Mouse (Mus musculus) heart, adult 2 months (tissue): ENCODE measurements at regions not wholly inside any gene's neighbourhood (a gene's known extent, or its start where the extent isn't known, plus 50 kb on each side); places are given as distances from the start of the nearest gene placed in this dataset.

Source experiments
- DNase-seq, 2 experiments: peaks; one replicate each; pipeline ENCODE4 v3.0.0; 2021
- H3K27ac ChIP-seq: fragments of 200-600 bp; 2 replicates; pipeline ENCODE4 v1.8.1; 2022
- H3K27me3 ChIP-seq: fragments of 200-500 bp; 2 replicates; pipeline ENCODE4 v1.6.1; 2012; ENCODE audit warnings: mild to moderate bottlenecking, low read length, inconsistent platforms, mixed read lengths; ENCODE audit not compliant: control insufficient read depth, insufficient read depth
- H3K36me3 ChIP-seq: fragments of 200-500 bp; 2 replicates; pipeline ENCODE4 v1.6.1; 2012; ENCODE audit warnings: low read length, inconsistent platforms; ENCODE audit not compliant: control insufficient read depth, insufficient read depth
- H3K4me1 ChIP-seq: fragments of 200-500 bp; 2 replicates; pipeline ENCODE4 v1.6.1; 2011; ENCODE audit warnings: low read length; ENCODE audit not compliant: control insufficient read depth, insufficient read depth
- H3K4me3 ChIP-seq: fragments of 200-600 bp; 2 replicates; pipeline ENCODE4 v1.8.1; 2022
- H3K79me2 ChIP-seq: fragments of 200-500 bp; replicated peaks from 2 replicates; pipeline ENCODE4 v1.6.1; 2012; ENCODE audit warnings: mild to moderate bottlenecking, inconsistent platforms, low read length, moderate library complexity, mixed read lengths; ENCODE audit not compliant: control insufficient read depth, insufficient read depth
- H3K9ac ChIP-seq: fragments of 200-500 bp; 2 replicates; pipeline ENCODE4 v1.6.1; 2012; ENCODE audit warnings: low read depth, mild to moderate bottlenecking, control low read depth, inconsistent platforms, low read length, mixed read lengths
- CTCF ChIP-seq: fragments of 200-600 bp; IDR thresholded peaks from 2 replicates; pipeline ENCODE4 v1.8.1; 2022; ENCODE audit warnings: antibody characterized with exemption, mild to moderate bottlenecking, moderate library complexity
- EP300 ChIP-seq: fragments of 200-500 bp; IDR thresholded peaks from 2 replicates; pipeline ENCODE4 v1.6.1; 2011; ENCODE audit warnings: low read depth, low read length, control low read depth; ENCODE audit not compliant: insufficient read depth
- POLR2A ChIP-seq: fragments of 200-500 bp; IDR thresholded peaks from 2 replicates; pipeline ENCODE4 v1.6.1; 2011; ENCODE audit warnings: mild to moderate bottlenecking, low read depth, low read length, control low read depth; ENCODE audit not compliant: insufficient read depth
- WGBS: fragments of 180-500 bp; shearing (Covaris S2); methylation state at CpG from one replicate; pipeline ENCODE4 v1.1.7; 2018; 5-methylcytosine and 5-hydroxymethylcytosine counted together
- intact Hi-C: fragments of 180-260 bp; cut with DNase I; formaldehyde crosslinking; loops from one replicate; pipeline ENCODE4 v1.15.1; 2025

GRCm38 (mm10) chr14:90197791-90198190 lies 1726.6 kb upstream of the Pcdh20 start:
- Histone ChIP-seq H3K4me1 (no peaks in the 10 kb centered on the region), H3K9ac (no peak overlapping the region), H3K79me2 (no peaks in the 10 kb centered on the region), H3K4me3 (no peak overlapping the region), H3K27ac (no peak overlapping the region), H3K36me3 (no peaks in the 10 kb centered on the region), H3K27me3 (no peaks in the 10 kb centered on the region)
- WGBS = 85% methylated on average over 8 of the region's 8 CpGs
- intact Hi-C loops = no loop called here
- no peak for DNase-seq
- TF ChIP-seq POLR2A (no peak), EP300 (no peak), CTCF (no peak)

- no peak for TF ChIP-seq POLR2A
- TF ChIP-seq EP300 = no peak
- TF ChIP-seq CTCF = no peak
- intact Hi-C loops = no loop called here
- DNase-seq = no peak
- Histone ChIP-seq H3K27ac (no peak overlapping the region), H3K4me1 (no peaks in the 10 kb centered on the region), H3K36me3 (no peaks in the 10 kb centered on the region), H3K9ac (no peak overlapping the region), H3K4me3 (no peak overlapping the region), H3K79me2 (no peaks in the 10 kb centered on the region), H3K27me3 (no peaks in the 10 kb centered on the region)
- WGBS = 75% methylated on average over 3 of the region's 3 CpGs
These were observed 1701.5 kb upstream of the Pcdh20 start for GRCm38 (mm10) chr14:90172729-90173128.
